Mouse (Mus musculus): Measurements from ENCODE around the gene Pwp2. TPM values are rescaled to one million over a fixed set of nuclear protein-coding genes. Genes with fewer than 3 reads are reported as not detected.
"Not testable (repeated sequence)": the region's sequence is repeated elsewhere in the genome, so short reads cannot be mapped to it uniquely, and the experiment has no call there.

Pwp2 gene
- polyA plus RNA-seq, 1 experiment from 2014 or later, result 13.6 TPM

DNA sequence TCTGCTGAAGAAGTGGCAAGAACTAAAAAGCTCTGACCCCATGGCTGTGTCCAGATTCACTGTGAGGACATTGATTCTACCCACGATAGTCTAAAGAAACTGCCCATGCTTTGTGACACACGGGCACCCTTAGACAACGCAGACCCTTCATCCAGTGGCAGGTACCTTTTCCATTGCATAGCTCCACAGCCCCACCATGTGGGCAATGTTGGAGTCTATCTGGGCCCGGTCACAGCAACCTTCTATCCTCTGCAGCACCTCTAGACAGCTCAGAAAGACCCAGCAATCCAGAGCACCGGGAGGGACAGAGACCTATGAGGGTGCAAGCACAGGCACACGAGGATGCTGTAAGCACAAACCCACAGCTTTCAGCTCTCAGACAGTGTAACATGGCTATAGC, 26.4 kb upstream of the Pwp2 start:
- DNase-seq (ENCODE audit: low spot score), result peak; percentile 15
- no peak for ATAC-seq (replicated peaks; ENCODE audit: low FRiP score, low read depth)
- Histone ChIP-seq H3K27me3 (ENCODE audit: insufficient read depth, low read length) (no peaks in the 10 kb centered on the region), H3K9ac (ENCODE audit: low read depth, low read length) (no peak overlapping the region), H3K4me3 (replicated peaks; ENCODE audit: low read depth, low read length) (no peak overlapping the region), H3K9me3 (replicated peaks; ENCODE audit: low read length) (no peaks in the 10 kb centered on the region), H3K27ac (no peak overlapping the region), H3K4me2 (ENCODE audit: low read length) (no peak overlapping the region), H3K4me1 (replicated peaks; ENCODE audit: insufficient read depth, low read length) (no peaks in the 10 kb centered on the region), H3K36me3 (ENCODE audit: insufficient read depth, low read length) (peaks cover 58% of the 10 kb centered on the region)
- TF ChIP-seq CTCF (IDR thresholded peaks at IDR 0.05; ENCODE audit: low read depth), result peak; percentile 55
- 64% methylated on average over 6 of the region's 6 CpGs for WGBS

DNA sequence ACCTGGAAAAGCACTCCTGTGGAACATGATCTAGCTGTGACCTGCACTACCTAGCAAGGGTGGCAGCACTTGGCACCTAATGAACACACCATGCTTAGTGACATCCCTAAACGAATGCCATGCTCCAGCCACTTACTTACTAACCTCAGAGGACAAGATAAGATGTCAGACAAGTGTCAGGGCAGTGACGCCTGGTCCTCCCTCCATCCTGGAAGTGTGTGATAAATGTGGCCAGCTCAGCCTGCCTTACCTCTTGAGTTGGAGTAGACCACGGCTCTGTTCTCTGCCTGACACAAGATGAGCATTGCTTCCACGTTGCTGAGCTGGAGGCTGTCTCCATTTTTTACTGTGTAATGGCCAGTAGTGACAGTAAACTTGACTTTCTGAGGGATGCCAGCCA, 16.2 kb upstream of the Pwp2 start:
- ATAC-seq (replicated peaks; ENCODE audit: low FRiP score, low read depth) (no peak), DNase-seq (ENCODE audit: low spot score) (no peak)
- H3K4me1 ChIP-seq (replicated peaks; ENCODE audit: insufficient read depth, low read length), result no peaks in the 10 kb centered on the region
- H3K36me3 ChIP-seq (ENCODE audit: insufficient read depth, low read length), result peaks cover 86% of the 10 kb centered on the region
- H3K27ac ChIP-seq, result no peak overlapping the region
- H3K4me3 ChIP-seq (replicated peaks; ENCODE audit: low read depth, low read length), result no peak overlapping the region
- H3K9me3 ChIP-seq (replicated peaks; ENCODE audit: low read length), result no peaks in the 10 kb centered on the region
- no peak overlapping the region for H3K4me2 ChIP-seq (ENCODE audit: low read length)
- no peak for TF ChIP-seq CTCF (IDR thresholded peaks at IDR 0.05; ENCODE audit: low read depth)
- H3K27me3 ChIP-seq (ENCODE audit: insufficient read depth, low read length), result no peaks in the 10 kb centered on the region
- H3K9ac ChIP-seq (ENCODE audit: low read depth, low read length), result no peak overlapping the region
- WGBS, result 94% methylated on average over 4 of the region's 4 CpGs

DNA sequence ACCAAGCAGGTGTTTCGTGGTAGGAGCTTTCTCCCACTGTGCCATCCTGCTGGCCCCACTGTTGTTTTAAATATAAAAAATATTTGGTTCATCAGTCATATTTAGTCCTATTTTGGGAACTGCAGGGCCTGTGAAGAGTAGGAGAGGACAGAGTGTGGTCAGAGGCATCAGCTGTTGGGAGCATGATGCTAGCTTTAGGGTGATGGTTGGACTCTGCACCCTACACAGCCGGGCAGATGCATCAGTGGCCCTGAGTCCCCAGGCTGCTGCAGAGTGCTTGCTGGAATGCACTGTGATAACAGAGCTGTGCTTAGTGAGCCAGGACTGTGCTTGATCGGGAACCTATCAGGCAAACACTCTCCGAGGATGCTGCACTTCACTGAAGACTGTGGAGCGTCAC, 8.0 kb upstream of the Pwp2 start:
- TF ChIP-seq CTCF (IDR thresholded peaks at IDR 0.05; ENCODE audit: low read depth), result no peak
- WGBS, result 91% methylated on average over 5 of the region's 5 CpGs
- H3K9ac ChIP-seq (ENCODE audit: low read depth, low read length), result no peak overlapping the region
- H3K4me3 ChIP-seq (replicated peaks; ENCODE audit: low read depth, low read length), result no peak overlapping the region
- peaks cover 84% of the 10 kb centered on the region for H3K36me3 ChIP-seq (ENCODE audit: insufficient read depth, low read length)
- H3K4me2 ChIP-seq (ENCODE audit: low read length), result no peak overlapping the region
- no peaks in the 10 kb centered on the region for H3K27me3 ChIP-seq (ENCODE audit: insufficient read depth, low read length)
- DNase-seq (ENCODE audit: low spot score), result no peak
- no peaks in the 10 kb centered on the region for H3K4me1 ChIP-seq (replicated peaks; ENCODE audit: insufficient read depth, low read length)
- ATAC-seq (replicated peaks; ENCODE audit: low FRiP score, low read depth), result no peak
- no peaks in the 10 kb centered on the region for H3K9me3 ChIP-seq (replicated peaks; ENCODE audit: low read length)
- H3K27ac ChIP-seq, result no peak overlapping the region

DNA sequence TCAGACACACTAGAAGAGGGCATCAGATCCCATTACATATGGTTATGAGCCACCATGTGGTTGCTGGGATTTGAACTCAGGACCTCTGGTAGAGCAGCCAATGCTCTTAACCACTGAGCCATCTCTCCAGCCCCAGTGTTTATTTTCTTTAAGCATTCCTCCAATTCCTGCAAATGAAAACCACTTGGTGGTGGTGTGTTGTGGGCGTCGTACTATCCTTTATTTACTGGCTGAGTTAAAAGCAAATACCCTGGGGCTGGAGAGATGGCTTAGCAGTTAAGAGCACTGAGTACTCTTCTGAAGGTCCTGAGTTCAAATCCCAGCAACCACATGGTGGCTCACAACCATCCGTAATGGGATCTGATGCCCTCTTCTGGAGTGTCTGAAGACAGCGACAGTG, 1.1 kb upstream of the Pwp2 start:
- 85% methylated on average over 4 of the region's 4 CpGs for WGBS
- H3K4me1 ChIP-seq (replicated peaks; ENCODE audit: insufficient read depth, low read length); H3K9ac ChIP-seq (ENCODE audit: low read depth, low read length); H3K9me3 ChIP-seq (replicated peaks; ENCODE audit: low read length); H3K27me3 ChIP-seq (ENCODE audit: insufficient read depth, low read length); H3K27ac ChIP-seq; H3K4me3 ChIP-seq (replicated peaks; ENCODE audit: low read depth, low read length); ATAC-seq (replicated peaks; ENCODE audit: low FRiP score, low read depth); DNase-seq (ENCODE audit: low spot score); H3K4me2 ChIP-seq (ENCODE audit: low read length): not testable (repeated sequence)
- peaks cover 44% of the 10 kb centered on the region for H3K36me3 ChIP-seq (ENCODE audit: insufficient read depth, low read length)

DNA sequence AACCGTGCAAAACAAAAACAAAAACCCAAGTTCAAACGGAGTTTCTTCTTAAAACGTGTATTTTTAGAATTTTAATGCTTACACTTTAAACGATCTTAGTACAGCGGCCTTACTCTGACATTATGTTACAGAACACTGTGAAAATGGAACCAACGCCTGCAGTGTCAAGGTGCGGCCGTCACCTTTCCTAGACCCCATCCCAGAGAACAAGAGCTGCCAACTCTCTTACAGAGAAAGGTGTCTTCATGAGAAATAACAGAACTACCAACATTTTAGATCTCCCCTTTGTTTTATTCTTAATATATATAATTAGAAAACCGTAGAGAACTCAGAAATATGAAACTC, 404 bp upstream of the Pwp2 start:
- Histone ChIP-seq H3K27me3 (ENCODE audit: insufficient read depth, low read length) (no peaks in the 10 kb centered on the region), H3K9ac (ENCODE audit: low read depth, low read length) (peak overlapping the region; percentile 60; the same call in 1 of the 2 replicates), H3K4me1 (replicated peaks; ENCODE audit: insufficient read depth, low read length) (0 out of 2 replicates have a peak, but pooled peaks cover 5% of the 10 kb centered on the region), H3K4me3 (replicated peaks; ENCODE audit: low read depth, low read length) (peak overlapping the region; percentile 64), H3K4me2 (ENCODE audit: low read length) (peak overlapping the region; percentile 86), H3K27ac (peak overlapping the region; percentile 50), H3K36me3 (ENCODE audit: insufficient read depth, low read length) (peaks cover 43% of the 10 kb centered on the region), H3K9me3 (replicated peaks; ENCODE audit: low read length) (no peaks in the 10 kb centered on the region)
- ATAC-seq (replicated peaks; ENCODE audit: low FRiP score, low read depth), result 0 out of 2 replicates have a peak, but pooled peaks have one; percentile 19
- DNase-seq (ENCODE audit: low spot score), result no peak
- TF ChIP-seq CTCF (IDR thresholded peaks at IDR 0.05; ENCODE audit: low read depth), result no peak
- 11% methylated on average over 9 of the region's 9 CpGs for WGBS

- H3K27me3 ChIP-seq (ENCODE audit: insufficient read depth, low read length), result no peaks in the 10 kb centered on the region
- 78% methylated on average over 3 of the region's 3 CpGs for WGBS
- no peak overlapping the region for H3K4me2 ChIP-seq (ENCODE audit: low read length)
- no peak overlapping the region for H3K27ac ChIP-seq
- TF ChIP-seq CTCF (IDR thresholded peaks at IDR 0.05; ENCODE audit: low read depth), result no peak
- H3K9ac ChIP-seq (ENCODE audit: low read depth, low read length), result no peak overlapping the region
- no peak overlapping the region for H3K4me3 ChIP-seq (replicated peaks; ENCODE audit: low read depth, low read length)
- no peak for ATAC-seq (replicated peaks; ENCODE audit: low FRiP score, low read depth)
- H3K36me3 ChIP-seq (ENCODE audit: insufficient read depth, low read length), result peaks cover 45% of the 10 kb centered on the region
- H3K4me1 ChIP-seq (replicated peaks; ENCODE audit: insufficient read depth, low read length), result 0 out of 2 replicates have a peak, but pooled peaks cover 5% of the 10 kb centered on the region
- DNase-seq (ENCODE audit: low spot score), result no peak
- no peaks in the 10 kb centered on the region for H3K9me3 ChIP-seq (replicated peaks; ENCODE audit: low read length)
These were observed 1.4 kb downstream of the Pwp2 start for GRCm38 (mm10) chr10:78183577-78183976.

DNA sequence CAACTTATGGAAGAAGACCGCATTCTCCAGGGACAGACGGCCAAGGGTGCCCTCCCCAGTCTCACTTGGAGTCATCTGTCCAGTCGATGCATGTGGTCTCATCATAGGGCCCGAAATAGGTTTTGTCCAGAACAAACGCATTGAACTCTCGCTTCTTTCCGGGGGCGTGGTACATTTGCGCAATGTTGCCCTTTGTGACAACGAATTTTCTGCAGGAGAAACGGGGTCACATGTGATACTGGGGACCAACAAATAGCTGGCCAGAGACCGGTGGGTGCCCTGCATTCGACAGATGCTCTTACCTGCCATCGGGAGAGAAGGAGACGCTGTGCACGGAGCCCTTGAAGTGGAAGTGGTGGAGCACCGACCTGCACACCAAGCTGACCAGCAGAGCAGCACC, 2.6 kb downstream of the Pwp2 start:
- ATAC-seq (replicated peaks; ENCODE audit: low FRiP score, low read depth) (no peak), DNase-seq (ENCODE audit: low spot score) (no peak)
- Histone ChIP-seq H3K27me3 (ENCODE audit: insufficient read depth, low read length) (no peaks in the 10 kb centered on the region), H3K27ac (no peak overlapping the region), H3K4me1 (replicated peaks; ENCODE audit: insufficient read depth, low read length) (0 out of 2 replicates have a peak, but pooled peaks cover 5% of the 10 kb centered on the region), H3K9me3 (replicated peaks; ENCODE audit: low read length) (no peaks in the 10 kb centered on the region), H3K9ac (ENCODE audit: low read depth, low read length) (no peak overlapping the region), H3K4me3 (replicated peaks; ENCODE audit: low read depth, low read length) (no peak overlapping the region), H3K4me2 (ENCODE audit: low read length) (no peak overlapping the region), H3K36me3 (ENCODE audit: insufficient read depth, low read length) (peaks cover 46% of the 10 kb centered on the region)
- no peak for TF ChIP-seq CTCF (IDR thresholded peaks at IDR 0.05; ENCODE audit: low read depth)
- 94% methylated on average over 17 of the region's 17 CpGs for WGBS

Data from kidney, postnatal 0 days (tissue).